Mouse (Mus musculus): ENCODE data around the gene Cd177. TPM values are rescaled to one million over a fixed set of nuclear protein-coding genes. Genes with fewer than 3 reads are reported as not detected.

Gene Cd177
- not detected for polyA plus RNA-seq (2014; fragmentation: Illumina TruSeq; extraction: RNeasy Lipid Tissue Mini Kit (QIAGEN cat#74804); ENCODE audit: low read depth, low replicate concordance)

DNA sequence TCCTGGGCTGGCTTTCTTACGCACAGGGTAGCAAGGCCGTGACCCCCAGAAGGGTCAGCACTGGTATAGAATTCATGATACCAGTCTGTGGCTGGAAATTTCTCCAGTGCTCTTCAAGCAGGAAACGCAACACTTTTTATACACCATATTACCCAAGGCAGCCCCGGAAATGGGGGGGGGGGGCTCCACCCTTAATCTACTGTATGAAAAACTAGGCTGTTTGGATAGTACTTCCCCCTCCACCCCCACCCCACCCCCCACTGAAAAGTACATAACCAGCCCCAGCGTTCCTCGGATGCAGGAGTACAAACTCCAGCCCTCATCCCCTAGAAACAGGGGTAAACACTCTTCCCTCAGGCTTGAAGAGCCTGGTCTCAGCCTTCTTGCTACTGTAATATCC lies at the start of gene Cd177:
Cd177 (minus strand) TSS at position 101 of the 400 bp plus-strand sequence.

DNA sequence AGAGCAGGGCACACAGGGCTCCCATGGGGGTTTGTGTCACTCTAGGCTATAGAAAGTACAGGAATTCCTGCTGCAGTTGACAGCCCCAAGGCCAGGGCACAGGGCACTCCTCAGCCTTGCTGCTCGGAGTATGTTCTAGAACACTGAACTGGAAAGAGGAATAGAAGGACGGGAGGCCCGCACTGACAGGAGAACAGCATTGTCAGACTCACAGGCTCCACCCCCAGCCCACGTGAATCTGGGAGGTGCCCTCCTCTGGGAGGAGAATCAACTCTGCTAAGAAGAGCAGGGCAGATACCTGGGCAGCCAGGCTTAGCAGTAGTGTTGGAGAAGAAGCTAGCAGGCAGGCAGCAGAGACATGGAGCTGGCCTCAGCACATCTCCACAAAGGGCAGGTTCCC lies 16.8 kb upstream of the Cd177 start, which contains the start of gene Ceacam10:
Ceacam10 (plus strand) TSS at position 289 of the 400 bp plus-strand sequence.

DNA sequence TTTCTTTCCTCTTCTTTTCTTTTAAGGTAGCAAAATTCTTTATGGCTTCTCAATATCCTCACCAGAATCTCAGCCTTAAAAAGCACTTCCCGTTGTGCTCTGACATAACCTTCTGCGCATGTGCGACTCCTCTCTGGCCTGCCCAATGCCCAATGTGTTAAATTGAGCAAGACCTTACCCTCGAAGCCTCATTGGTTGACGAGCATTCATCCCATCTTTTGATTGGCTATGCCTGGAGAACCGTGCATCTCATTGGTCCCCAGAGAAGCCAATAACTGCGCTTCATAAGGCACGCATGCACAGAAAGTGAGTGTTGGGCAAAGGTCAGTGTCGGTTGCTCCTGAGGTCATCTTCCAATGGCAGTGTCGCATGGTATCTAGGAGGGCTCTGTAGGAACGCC lies 33.3 kb downstream of the Cd177 start, which contains the start of gene Gm4763:
Gm4763 (minus strand) TSS at position 101 of the 400 bp plus-strand sequence.

DNA sequence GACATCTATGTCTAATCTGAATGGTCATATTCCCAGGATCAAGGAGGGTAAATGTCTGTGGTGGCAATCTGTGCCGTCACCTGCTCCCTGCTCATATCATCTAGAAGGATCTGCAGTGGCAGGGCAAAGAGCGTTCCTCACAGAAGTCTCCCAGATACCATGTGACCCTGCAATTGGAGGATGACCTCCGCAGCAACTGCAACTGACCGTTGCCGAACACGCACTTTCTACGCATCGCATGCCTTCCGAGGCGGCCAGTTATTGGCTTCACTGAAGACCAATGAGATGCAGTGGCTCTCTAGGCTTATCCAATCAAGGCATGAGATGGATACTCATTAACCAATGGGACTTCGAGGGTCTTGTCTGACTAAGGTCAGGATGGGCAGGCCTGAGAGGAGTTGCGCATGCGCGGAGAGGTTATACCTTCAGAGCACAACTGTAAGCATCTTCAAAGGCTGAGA lies 51.2 kb downstream of the Cd177 start, which contains the start of gene BC049730:
BC049730 (plus strand) TSS at position 411 of the 461 bp plus-strand sequence.

Other genes with a start within 250 kb of the Cd177 start
- not detected for gene AC161166.1, start 247.9 kb downstream of the Cd177 start, polyA plus RNA-seq (2014; fragmentation: Illumina TruSeq; extraction: RNeasy Lipid Tissue Mini Kit (QIAGEN cat#74804); ENCODE audit: low read depth, low replicate concordance)
- 12.9 TPM for gene Irgq, start 229.6 kb downstream of the Cd177 start, polyA plus RNA-seq (2014; fragmentation: Illumina TruSeq; extraction: RNeasy Lipid Tissue Mini Kit (QIAGEN cat#74804); ENCODE audit: low read depth, low replicate concordance)
- gene Pinlyp, start 214.2 kb downstream of the Cd177 start, polyA plus RNA-seq (2014; fragmentation: Illumina TruSeq; extraction: RNeasy Lipid Tissue Mini Kit (QIAGEN cat#74804); ENCODE audit: low read depth, low replicate concordance): not detected
- gene Xrcc1, start 214.0 kb downstream of the Cd177 start, polyA plus RNA-seq (2014; fragmentation: Illumina TruSeq; extraction: RNeasy Lipid Tissue Mini Kit (QIAGEN cat#74804); ENCODE audit: low read depth, low replicate concordance): 29.0 TPM
- 32.6 TPM for gene Ethe1, start 172.8 kb downstream of the Cd177 start, polyA plus RNA-seq (2014; fragmentation: Illumina TruSeq; extraction: RNeasy Lipid Tissue Mini Kit (QIAGEN cat#74804); ENCODE audit: low read depth, low replicate concordance)
- gene Zfp575, start 172.7 kb downstream of the Cd177 start, polyA plus RNA-seq (2014; fragmentation: Illumina TruSeq; extraction: RNeasy Lipid Tissue Mini Kit (QIAGEN cat#74804); ENCODE audit: low read depth, low replicate concordance): not detected
- gene Phldb3, start 149.5 kb downstream of the Cd177 start, polyA plus RNA-seq (2014; fragmentation: Illumina TruSeq; extraction: RNeasy Lipid Tissue Mini Kit (QIAGEN cat#74804); ENCODE audit: low read depth, low replicate concordance): not detected
- not detected for gene Lypd3, start 123.8 kb downstream of the Cd177 start, polyA plus RNA-seq (2014; fragmentation: Illumina TruSeq; extraction: RNeasy Lipid Tissue Mini Kit (QIAGEN cat#74804); ENCODE audit: low read depth, low replicate concordance)
- gene Tex101, start 83.6 kb downstream of the Cd177 start, polyA plus RNA-seq (2014; fragmentation: Illumina TruSeq; extraction: RNeasy Lipid Tissue Mini Kit (QIAGEN cat#74804); ENCODE audit: low read depth, low replicate concordance): not detected
- not detected for gene BC049730, start 51.1 kb downstream of the Cd177 start, polyA plus RNA-seq (2014; fragmentation: Illumina TruSeq; extraction: RNeasy Lipid Tissue Mini Kit (QIAGEN cat#74804); ENCODE audit: low read depth, low replicate concordance)
- gene Gm4763, start 33.4 kb downstream of the Cd177 start, polyA plus RNA-seq (2014; fragmentation: Illumina TruSeq; extraction: RNeasy Lipid Tissue Mini Kit (QIAGEN cat#74804); ENCODE audit: low read depth, low replicate concordance): not detected
- not detected for gene Ceacam10, start 16.9 kb upstream of the Cd177 start, polyA plus RNA-seq (2014; fragmentation: Illumina TruSeq; extraction: RNeasy Lipid Tissue Mini Kit (QIAGEN cat#74804); ENCODE audit: low read depth, low replicate concordance)
- gene Gm9844, start 101.9 kb upstream of the Cd177 start, polyA plus RNA-seq (2014; fragmentation: Illumina TruSeq; extraction: RNeasy Lipid Tissue Mini Kit (QIAGEN cat#74804); ENCODE audit: low read depth, low replicate concordance): 1.5 TPM
- not detected for gene Lypd4, start 109.6 kb upstream of the Cd177 start, polyA plus RNA-seq (2014; fragmentation: Illumina TruSeq; extraction: RNeasy Lipid Tissue Mini Kit (QIAGEN cat#74804); ENCODE audit: low read depth, low replicate concordance)
- not detected for gene Dmrtc2, start 109.7 kb upstream of the Cd177 start, polyA plus RNA-seq (2014; fragmentation: Illumina TruSeq; extraction: RNeasy Lipid Tissue Mini Kit (QIAGEN cat#74804); ENCODE audit: low read depth, low replicate concordance)
- gene Rps19, start 124.1 kb upstream of the Cd177 start, polyA plus RNA-seq (2014; fragmentation: Illumina TruSeq; extraction: RNeasy Lipid Tissue Mini Kit (QIAGEN cat#74804); ENCODE audit: low read depth, low replicate concordance): 531 TPM
- 0.84 TPM for gene Cd79a, start 137.1 kb upstream of the Cd177 start, polyA plus RNA-seq (2014; fragmentation: Illumina TruSeq; extraction: RNeasy Lipid Tissue Mini Kit (QIAGEN cat#74804); ENCODE audit: low read depth, low replicate concordance)
- 60.8 TPM for gene Arhgef1, start 142.6 kb upstream of the Cd177 start, polyA plus RNA-seq (2014; fragmentation: Illumina TruSeq; extraction: RNeasy Lipid Tissue Mini Kit (QIAGEN cat#74804); ENCODE audit: low read depth, low replicate concordance)
- not detected for gene Gm4881, start 184.2 kb upstream of the Cd177 start, polyA plus RNA-seq (2014; fragmentation: Illumina TruSeq; extraction: RNeasy Lipid Tissue Mini Kit (QIAGEN cat#74804); ENCODE audit: low read depth, low replicate concordance)
- 283 TPM for gene Rabac1, start 212.4 kb upstream of the Cd177 start, polyA plus RNA-seq (2014; fragmentation: Illumina TruSeq; extraction: RNeasy Lipid Tissue Mini Kit (QIAGEN cat#74804); ENCODE audit: low read depth, low replicate concordance)
- 0.39 TPM for gene Atp1a3, start 245.6 kb upstream of the Cd177 start, polyA plus RNA-seq (2014; fragmentation: Illumina TruSeq; extraction: RNeasy Lipid Tissue Mini Kit (QIAGEN cat#74804); ENCODE audit: low read depth, low replicate concordance)